Mouse (Mus musculus) kidney, embryonic 16.5 days (tissue): ENCODE measurements around the gene Map3k11. TPM values are rescaled to one million over a fixed set of nuclear protein-coding genes. Genes with fewer than 3 reads are reported as not detected.

Source experiments
- ATAC-seq: fragments of 200-750 bp; cut with Nextera tagmentation; 2 replicates; pipeline ENCODE4 v1.8.0; 2017; ENCODE audit warnings: moderate TSS enrichment; ENCODE audit not compliant: low FRiP score, low TSS enrichment
- H3K27ac ChIP-seq: fragments of 300-500 bp; sonication (generic); 2 replicates; pipeline ENCODE4 v1.5.1; 2014; ENCODE audit warnings: low read length
- H3K27me3 ChIP-seq: fragments of 300-500 bp; sonication (generic); 2 replicates; pipeline ENCODE4 v1.6.1; 2014; ENCODE audit warnings: low read length, control low read depth, mixed read lengths; ENCODE audit not compliant: insufficient read depth
- H3K36me3 ChIP-seq: fragments of 300-500 bp; sonication (generic); 2 replicates; pipeline ENCODE4 v1.6.1; 2014; ENCODE audit warnings: low read length, control low read depth, mixed read lengths; ENCODE audit not compliant: insufficient read depth
- H3K4me1 ChIP-seq: fragments of 300-500 bp; sonication (generic); 2 replicates; pipeline ENCODE4 v1.6.1; 2014; ENCODE audit warnings: low read length, control low read depth, mixed read lengths; ENCODE audit not compliant: insufficient read depth
- H3K4me2 ChIP-seq: fragments of 300-500 bp; sonication (generic); replicated peaks from 2 replicates; pipeline ENCODE4 v1.6.1; 2014; ENCODE audit warnings: low read depth, low read length
- H3K4me3 ChIP-seq: fragments of 300-500 bp; sonication (generic); 2 replicates; pipeline ENCODE4 v1.5.1; 2014; ENCODE audit warnings: mild to moderate bottlenecking, low read length
- H3K9ac ChIP-seq: fragments of 300-500 bp; sonication (generic); replicated peaks from 2 replicates; pipeline ENCODE4 v1.6.1; 2014; ENCODE audit warnings: low read length
- H3K9me3 ChIP-seq: fragments of 300-500 bp; sonication (generic); 2 replicates; pipeline ENCODE4 v1.6.1; 2016; ENCODE audit warnings: low read length, control low read depth
- WGBS: fragments of 180-500 bp; shearing (Covaris S2); extraction: QIAGEN DNeasy Blood & Tissue Kit; methylation state at CpG from one replicate; pipeline ENCODE4 v1.1.7; 2014; 5-methylcytosine and 5-hydroxymethylcytosine counted together
- polyA plus RNA-seq: library from polyadenylated mRNA; unstranded; fragments of >200 nt; fragmentation: Nextera tagmentation; extraction: Ambion mirVana; gene quantifications from 2 replicates; pipeline ENCODE4 v1.2.1, GENCODE M21; 2015

Gene Map3k11
- polyA plus RNA-seq, 1 experiment from 2014 or later = 43.8 TPM

- Histone ChIP-seq H3K4me3 (peak overlapping the region; percentile 97), H3K36me3 (0 out of 2 replicates have a peak, but pooled peaks cover 8% of the 10 kb centered on the region), H3K27ac (peak overlapping the region; percentile 92), H3K4me2 (peak overlapping the region; percentile 85), H3K4me1 (peaks cover 70% of the 10 kb centered on the region), H3K27me3 (no peaks in the 10 kb centered on the region), H3K9me3 (no peaks in the 10 kb centered on the region), H3K9ac (peak overlapping the region; percentile 98)
- 0 out of 2 replicates have a peak, but pooled peaks have one; percentile 13 for ATAC-seq
- 7% methylated on average over 37 of the region's 37 CpGs for WGBS
These were observed 40.3 kb downstream of the Map3k11 start for GRCm38 (mm10) chr19:5728631-5729443.

GRCm38 (mm10) chr19:5729444-5729815, 40.9 kb downstream of the Map3k11 start, which contains the start of gene Fam89b:
TSS of gene Fam89b (minus strand) at chr19:5729653.
- H3K4me3 ChIP-seq = peak within 1 kb of the TSS; percentile 97
- H3K9ac ChIP-seq = peak within 1 kb of the TSS; percentile 98
- peaks cover 65% of the 10 kb centered on the region for H3K4me1 ChIP-seq
- ATAC-seq = peak; percentile 70
- H3K27ac ChIP-seq = peak within 1 kb of the TSS; percentile 92
- H3K9me3 ChIP-seq = no peaks in the 10 kb centered on the region
- H3K36me3 ChIP-seq = 0 out of 2 replicates have a peak, but pooled peaks cover 5% of the 10 kb centered on the region
- H3K4me2 ChIP-seq = peak within 1 kb of the TSS; percentile 85
- WGBS = under 1% methylated on average over 37 of the region's 37 CpGs
- H3K27me3 ChIP-seq = no peaks in the 10 kb centered on the region

- H3K4me3 ChIP-seq = peak overlapping the region; percentile 87
- peak overlapping the region; percentile 98 for H3K4me2 ChIP-seq
- peaks cover 53% of the 10 kb centered on the region for H3K4me1 ChIP-seq
- 0 out of 2 replicates have a peak, but pooled peaks cover 3% of the 10 kb centered on the region for H3K27me3 ChIP-seq
- no peaks in the 10 kb centered on the region for H3K9me3 ChIP-seq
- ATAC-seq = no peak
- peak overlapping the region; percentile 90 for H3K9ac ChIP-seq
- 73% methylated on average over 29 of the region's 29 CpGs for WGBS
- H3K27ac ChIP-seq = 0 out of 2 replicates have a peak overlapping the region, but pooled peaks have one; percentile 45
- H3K36me3 ChIP-seq = 0 out of 2 replicates have a peak, but pooled peaks cover 5% of the 10 kb centered on the region
These were observed 42.0 kb downstream of the Map3k11 start for GRCm38 (mm10) chr19:5730314-5731186.

- 0 out of 2 replicates have a peak, but pooled peaks cover 5% of the 10 kb centered on the region for H3K36me3 ChIP-seq
- H3K4me2 ChIP-seq = peak overlapping the region; percentile 98
- WGBS = under 1% methylated on average over 47 of the region's 47 CpGs
- ATAC-seq = peak; percentile 90
- H3K4me3 ChIP-seq = peak overlapping the region; percentile 87
- H3K9me3 ChIP-seq = no peaks in the 10 kb centered on the region
- H3K27me3 ChIP-seq = peaks cover 3% of the 10 kb centered on the region; the same call in 1 of the 2 replicates
- peak overlapping the region; percentile 90 for H3K9ac ChIP-seq
- peak overlapping the region; percentile 70 for H3K27ac ChIP-seq
- H3K4me1 ChIP-seq = peaks cover 45% of the 10 kb centered on the region
These were observed 42.9 kb downstream of the Map3k11 start for GRCm38 (mm10) chr19:5731264-5731978.

GRCm38 (mm10) chr19:5734325-5734724, 45.8 kb downstream of the Map3k11 start:
- H3K9me3 ChIP-seq = no peaks in the 10 kb centered on the region
- no peak overlapping the region for H3K27ac ChIP-seq
- H3K4me1 ChIP-seq = peaks cover 22% of the 10 kb centered on the region
- no peak overlapping the region for H3K9ac ChIP-seq
- H3K27me3 ChIP-seq = peaks cover 3% of the 10 kb centered on the region; the same call in 1 of the 2 replicates
- no peak overlapping the region for H3K4me3 ChIP-seq
- no peak for ATAC-seq
- H3K4me2 ChIP-seq = no peak overlapping the region
- 82% methylated on average over 9 of the region's 9 CpGs for WGBS
- H3K36me3 ChIP-seq = 0 out of 2 replicates have a peak, but pooled peaks cover 5% of the 10 kb centered on the region

GRCm38 (mm10) chr19:5739446-5739845, 50.9 kb downstream of the Map3k11 start:
- Histone ChIP-seq H3K9me3 (no peaks in the 10 kb centered on the region), H3K27me3 (peaks cover 3% of the 10 kb centered on the region; the same call in 1 of the 2 replicates), H3K4me3 (no peak overlapping the region), H3K27ac (no peak overlapping the region), H3K4me2 (no peak overlapping the region), H3K9ac (no peak overlapping the region), H3K4me1 (peaks cover 34% of the 10 kb centered on the region), H3K36me3 (no peaks in the 10 kb centered on the region)
- ATAC-seq = no peak
- 43% methylated on average over 2 of the region's 2 CpGs for WGBS

- H3K9me3 ChIP-seq = no peaks in the 10 kb centered on the region
- ATAC-seq = peak; percentile 41; the same call in 1 of the 2 replicates
- H3K36me3 ChIP-seq = no peaks in the 10 kb centered on the region
- peak within 1 kb of the TSS; percentile 94 for H3K9ac ChIP-seq
- WGBS = 28% methylated on average over 10 of the region's 14 CpGs
- H3K4me3 ChIP-seq = peak within 1 kb of the TSS; percentile 76
- peaks cover 41% of the 10 kb centered on the region for H3K4me1 ChIP-seq
- H3K27ac ChIP-seq = peak within 1 kb of the TSS; percentile 78
- H3K27me3 ChIP-seq = no peaks in the 10 kb centered on the region; the same call in 1 of the 2 replicates
- peak within 1 kb of the TSS; percentile 99 for H3K4me2 ChIP-seq
These were observed 52.1 kb downstream of the Map3k11 start, which contains the start of gene Ltbp3 for GRCm38 (mm10) chr19:5740320-5741317. TSS of gene Ltbp3 (plus strand) at chr19:5740904.

GRCm38 (mm10) chr19:5741641-5742240, 53.2 kb downstream of the Map3k11 start:
- Histone ChIP-seq H3K4me2 (peak overlapping the region; percentile 99), H3K27me3 (no peaks in the 10 kb centered on the region), H3K4me1 (peaks cover 48% of the 10 kb centered on the region), H3K27ac (peak overlapping the region; percentile 78), H3K9me3 (no peaks in the 10 kb centered on the region), H3K4me3 (peak overlapping the region; percentile 76), H3K9ac (peak overlapping the region; percentile 94), H3K36me3 (no peaks in the 10 kb centered on the region)
- ATAC-seq = peak; percentile 73; the same call in 1 of the 2 replicates
- WGBS = under 1% methylated on average over 42 of the region's 55 CpGs
